Mouse (Mus musculus): ENCODE data around the gene Eml5.

DNA sequence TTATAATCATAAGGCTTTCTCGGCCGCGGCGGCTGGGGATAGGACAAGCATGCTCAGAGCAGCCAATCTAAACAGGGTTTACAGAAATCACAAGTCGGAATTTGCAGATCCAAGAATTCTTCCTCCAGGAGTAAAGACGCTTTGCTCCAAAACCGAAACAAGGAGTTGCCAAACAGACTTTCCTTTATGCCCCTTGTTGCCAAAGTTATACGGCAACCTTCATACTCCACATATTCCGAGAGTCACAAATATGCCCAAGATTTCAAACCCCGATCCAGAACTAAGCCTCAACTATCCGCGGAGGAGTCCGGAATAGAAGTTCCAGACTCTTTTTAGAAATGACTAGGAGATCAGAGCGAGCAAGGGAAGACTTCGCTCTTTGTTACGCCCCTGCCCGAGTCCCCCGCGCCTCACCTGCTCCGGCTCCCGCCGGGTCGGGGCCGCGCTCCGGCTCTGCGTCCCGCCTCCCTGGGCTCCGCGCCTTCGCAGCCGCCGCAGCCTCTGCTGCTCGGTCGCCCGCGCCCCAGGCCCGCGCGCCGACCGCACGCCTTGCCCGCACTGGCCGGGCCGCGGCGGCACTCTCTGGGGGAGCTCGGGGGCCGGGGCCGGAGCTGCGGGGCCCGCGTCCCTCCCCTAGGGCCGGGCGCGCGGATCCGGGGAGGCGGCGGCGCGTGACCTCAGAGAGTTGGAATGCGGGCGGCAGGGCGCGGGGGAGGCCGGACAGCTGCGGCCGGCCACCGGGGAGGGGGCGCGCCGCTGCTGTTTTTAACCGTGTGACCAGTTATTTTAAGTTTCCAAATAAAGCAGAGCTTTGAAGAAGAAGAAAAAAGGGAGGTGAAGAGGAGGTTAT is 164.1 kb downstream of the Eml5 start, which contains the start of gene Ptpn21:
- no peak for TF ChIP-seq POLR2A (IDR thresholded peaks at IDR 0.05; ENCODE audit: insufficient read depth, low read depth, low read length)
- TF ChIP-seq EP300 (IDR thresholded peaks at IDR 0.05; ENCODE audit: insufficient read depth, low read depth, low read length) = no peak
- TF ChIP-seq CTCF (IDR thresholded peaks at IDR 0.05) = no peak

All from heart, adult 2 months (tissue).